Mouse (Mus musculus) liver, embryonic 14.5 days (tissue): ENCODE results near the gene Impg2. TPM values are rescaled to one million over a fixed set of nuclear protein-coding genes. Genes with fewer than 3 reads are reported as not detected.

Experiments used
- ATAC-seq: fragments of 200-750 bp; cut with Nextera tagmentation; 2 replicates; pipeline ENCODE4 v1.8.0; 2017; ENCODE audit warnings: moderate number of reproducible peaks, mild to moderate bottlenecking, moderate library complexity; ENCODE audit not compliant: insufficient read depth
- DNase-seq, 3 experiments: peaks; one replicate each; pipeline ENCODE4 v3.0.0-alpha.2; 2012 to 2013; ENCODE audit warnings: low read depth in 3 of 3, low spot score in 3 of 3
- H3K27ac ChIP-seq: fragments of 300-500 bp; sonication (generic); 2 replicates; pipeline ENCODE4 v1.5.1; 2014; ENCODE audit warnings: moderate library complexity, mild to moderate bottlenecking, control low read depth, inconsistent platforms
- H3K27me3 ChIP-seq: fragments of 300-500 bp; sonication (generic); 2 replicates; pipeline ENCODE4 v1.6.1; 2014; ENCODE audit warnings: mild to moderate bottlenecking, low read length, moderate library complexity; ENCODE audit not compliant: control insufficient read depth, insufficient read depth
- H3K36me3 ChIP-seq: fragments of 300-500 bp; sonication (generic); replicated peaks from 2 replicates; pipeline ENCODE4 v1.6.1; 2014; ENCODE audit warnings: low read depth; ENCODE audit not compliant: control insufficient read depth, insufficient read depth
- H3K4me1 ChIP-seq, 2 experiments: fragments of 200-500 bp in 1 of 2; fragments of 300-500 bp in 1 of 2; sonication (generic) in 1 of 2; replicated peaks; 2 replicates each; pipeline ENCODE4 v1.6.1; 2012 to 2014; ENCODE audit warnings: antibody characterized with exemption in 1 of 2, inconsistent platforms in 1 of 2, low read length in 1 of 2; ENCODE audit not compliant: control insufficient read depth in 2 of 2, insufficient read depth in 2 of 2
- H3K4me2 ChIP-seq: fragments of 300-500 bp; sonication (generic); 2 replicates; pipeline ENCODE4 v1.6.1; 2014; ENCODE audit warnings: low read depth, mild to moderate bottlenecking, control low read depth, moderate library complexity
- H3K4me3 ChIP-seq, 2 experiments: fragments of 200-500 bp in 1 of 2; fragments of 300-500 bp in 1 of 2; sonication (generic) in 1 of 2; 2 replicates each; pipeline ENCODE4 v1.5.1; 2012 to 2014; ENCODE audit warnings: low read depth in 2 of 2, low read length in 2 of 2, mild to moderate bottlenecking in 2 of 2, control low read depth in 1 of 2, inconsistent platforms in 1 of 2, moderate library complexity in 1 of 2; ENCODE audit not compliant: insufficient read depth in 1 of 2
- H3K9ac ChIP-seq: fragments of 300-500 bp; sonication (generic); replicated peaks from 2 replicates; pipeline ENCODE4 v1.6.1; 2014; ENCODE audit warnings: mild to moderate bottlenecking, control low read depth, moderate library complexity
- H3K9me3 ChIP-seq: fragments of 300-500 bp; sonication (generic); 2 replicates; pipeline ENCODE4 v1.6.1; 2016; ENCODE audit warnings: low read length, mixed read lengths; ENCODE audit not compliant: control insufficient read depth
- CTCF ChIP-seq: IDR thresholded peaks from 2 replicates; pipeline ENCODE4 v1.5.1; 2016; ENCODE audit warnings: antibody characterized with exemption, low read depth, control low read depth
- EP300 ChIP-seq: IDR thresholded peaks from 2 replicates; pipeline ENCODE4 v1.6.1; 2016; ENCODE audit warnings: antibody characterized with exemption, low read depth
- WGBS: fragments of 180-500 bp; shearing (Covaris S2); extraction: QIAGEN DNeasy Blood & Tissue Kit; methylation state at CpG from one replicate; pipeline ENCODE4 v1.1.7; 2014; ENCODE audit not compliant: insufficient replicate concordance; 5-methylcytosine and 5-hydroxymethylcytosine counted together
- polyA plus RNA-seq, 2 experiments: library from polyadenylated mRNA; depleted of rRNA in 1 of 2; stranded (reverse) in 1 of 2; unstranded in 1 of 2; fragments of >200 nt; fragmentation: Nextera tagmentation in 1 of 2; extraction: Ambion mirVana in 1 of 2; gene quantifications; 2 replicates each; pipeline versions ENCODE4 v1.2.1 to v1.2.3; 2012 to 2014

Impg2 gene
- polyA plus RNA-seq, 2 experiments, result 0.19 to 0.28 TPM

DNA sequence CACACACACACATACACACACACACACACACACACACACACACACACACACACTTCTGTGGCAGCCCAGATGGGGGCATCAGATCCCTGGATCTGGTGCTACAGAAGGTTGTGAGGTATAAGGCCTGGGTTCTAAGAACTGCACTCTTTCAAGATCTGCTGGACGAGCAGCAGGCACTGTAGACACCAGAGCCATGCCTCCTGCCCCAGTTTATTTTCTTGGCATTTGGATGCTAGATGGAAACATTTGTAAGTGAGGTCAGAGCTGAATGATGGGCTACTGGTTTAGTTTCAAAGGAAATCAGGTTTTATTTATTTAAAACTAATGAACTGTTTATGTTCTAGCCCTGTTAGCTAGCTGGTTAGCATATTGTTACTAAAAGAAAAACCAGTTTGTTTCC, 90.8 kb downstream of the Impg2 start:
- no peaks in the 10 kb centered on the region for H3K9me3 ChIP-seq
- H3K9ac ChIP-seq, result no peak overlapping the region
- no peaks in the 10 kb centered on the region for H3K36me3 ChIP-seq
- TF ChIP-seq EP300 (no peak), CTCF (no peak)
- ATAC-seq (no peak), DNase-seq (no peak)
- 21% methylated on average over 1 of the region's 1 CpGs for WGBS
- no peak overlapping the region for H3K4me2 ChIP-seq
- no peak overlapping the region for H3K4me3 ChIP-seq
- H3K27me3 ChIP-seq, result no peaks in the 10 kb centered on the region
- no peaks in the 10 kb centered on the region for H3K4me1 ChIP-seq
- H3K27ac ChIP-seq, result no peak overlapping the region

- WGBS, result 51% methylated on average over 3 of the region's 3 CpGs
- ATAC-seq, result no peak
These were observed 92.0 kb downstream of the Impg2 start for GRCm38 (mm10) chr16:56295888-56296648.

DNA sequence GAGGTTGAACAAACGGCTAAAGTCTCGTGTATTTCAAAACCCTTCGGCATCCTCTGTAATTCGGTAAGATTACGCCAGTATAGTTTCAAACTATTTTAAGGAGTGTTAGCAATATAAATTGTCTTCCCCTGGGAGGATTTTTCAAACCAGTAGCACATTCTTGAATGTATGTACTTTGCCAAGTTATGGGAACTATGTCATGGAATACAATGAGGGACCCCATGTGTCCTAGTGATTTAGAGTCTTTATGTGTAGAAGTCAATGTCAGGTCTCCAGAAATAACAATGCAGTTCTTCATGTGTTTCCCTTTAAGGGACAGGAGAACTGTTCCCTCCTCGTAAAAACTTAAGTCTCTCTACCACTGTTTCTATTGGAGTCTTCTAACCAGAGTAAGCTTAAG, 94.1 kb downstream of the Impg2 start:
- Histone ChIP-seq H3K4me2 (no peak overlapping the region), H3K36me3 (no peaks in the 10 kb centered on the region), H3K9ac (no peak overlapping the region), H3K27me3 (no peaks in the 10 kb centered on the region), H3K4me1 (no peaks in the 10 kb centered on the region), H3K4me3 (no peak overlapping the region), H3K9me3 (no peaks in the 10 kb centered on the region), H3K27ac (no peak overlapping the region)
- WGBS, result 68% methylated on average over 6 of the region's 6 CpGs
- ATAC-seq (no peak), DNase-seq (no peak)
- TF ChIP-seq CTCF (no peak), EP300 (no peak)

More at GRCm38 (mm10) chr16:56295888-56296648, 92.0 kb downstream of the Impg2 start:
- Histone ChIP-seq H3K36me3 (no peaks in the 10 kb centered on the region), H3K4me1 (no peaks in the 10 kb centered on the region), H3K27ac (no peak overlapping the region), H3K9ac (no peak overlapping the region), H3K4me3 (no peak overlapping the region), H3K4me2 (no peak overlapping the region), H3K27me3 (no peaks in the 10 kb centered on the region), H3K9me3 (no peaks in the 10 kb centered on the region)
- TF ChIP-seq EP300, result no peak
- TF ChIP-seq CTCF, result no peak
- DNase-seq, result no peak

- 58% methylated on average over 2 of the region's 2 CpGs for WGBS
- ATAC-seq (no peak), DNase-seq (no peak)
- Histone ChIP-seq H3K36me3 (no peaks in the 10 kb centered on the region), H3K27ac (no peak overlapping the region), H3K9ac (no peak overlapping the region), H3K27me3 (no peaks in the 10 kb centered on the region), H3K4me2 (no peak overlapping the region), H3K4me3 (no peak overlapping the region), H3K9me3 (no peaks in the 10 kb centered on the region), H3K4me1 (no peaks in the 10 kb centered on the region)
- TF ChIP-seq EP300 (no peak), CTCF (no peak)
These were observed 94.7 kb downstream of the Impg2 start for GRCm38 (mm10) chr16:56298836-56299235.

- ATAC-seq, result no peak
- 63% methylated on average over 4 of the region's 4 CpGs for WGBS
- no peak for TF ChIP-seq EP300
- no peak for TF ChIP-seq CTCF
These were observed 98.9 kb downstream of the Impg2 start for GRCm38 (mm10) chr16:56302996-56303395.

More at GRCm38 (mm10) chr16:56302996-56303395, 98.9 kb downstream of the Impg2 start:
- Histone ChIP-seq H3K4me2 (no peak overlapping the region), H3K4me3 (no peak overlapping the region), H3K27me3 (no peaks in the 10 kb centered on the region), H3K9ac (no peak overlapping the region), H3K4me1 (no peaks in the 10 kb centered on the region), H3K27ac (no peak overlapping the region), H3K36me3 (no peaks in the 10 kb centered on the region), H3K9me3 (no peaks in the 10 kb centered on the region)
- no peak for DNase-seq
